Comparison of ENCODE assay signal across 8 mouse cellular contexts in the genomic region with DNA sequence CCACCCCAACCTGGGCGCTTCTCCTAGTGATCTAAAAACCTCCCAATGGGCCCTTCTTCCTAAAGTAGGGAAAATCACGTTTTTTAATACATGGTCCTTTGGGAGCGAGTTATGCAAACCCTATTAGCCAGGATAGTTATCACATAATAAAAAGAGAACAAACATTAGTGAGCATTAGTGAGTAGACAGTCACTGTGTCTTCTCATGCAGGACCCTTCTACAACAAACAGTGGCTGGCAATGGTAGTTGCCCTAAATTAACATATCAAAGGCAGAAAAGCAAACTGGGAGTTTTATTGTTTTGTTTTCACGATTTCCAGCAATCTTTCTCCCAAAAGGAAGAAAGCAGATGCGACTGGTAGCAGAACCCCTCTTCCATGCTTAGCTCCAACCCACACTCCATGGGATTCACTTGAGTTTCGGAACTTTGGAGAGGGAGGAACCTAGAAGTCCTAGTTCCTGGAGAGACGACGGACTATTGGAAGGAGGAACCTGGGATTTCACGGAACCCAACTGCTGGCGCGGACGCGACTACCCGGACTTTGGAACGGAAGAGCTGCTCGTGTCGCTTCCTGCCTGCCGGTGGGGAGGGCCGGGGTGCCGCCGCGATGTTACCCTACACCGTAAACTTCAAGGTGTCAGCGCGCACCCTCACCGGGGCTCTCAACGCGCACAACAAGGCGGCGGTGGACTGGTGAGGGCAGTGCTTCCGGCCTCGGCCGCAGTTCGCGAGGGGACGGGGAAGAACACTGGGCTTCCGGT. TPM values are rescaled to one million over a fixed set of nuclear protein-coding genes. Genes with fewer than 3 reads are reported as not detected.
A peak's percentile ranks its signal among the peaks of the same experiment; 100 is the strongest.
DNase-seq lines count a peak whose midpoint lies in the region; ATAC-seq and TF ChIP-seq lines count a peak whose summit lies in the region.

A gene (plus strand): TSS at position 493 of the 761 bp plus-strand sequence.

- H3K4me1 ChIP-seq in ES-E14 (ENCODE audit: control insufficient read depth in 2 of 2, insufficient read depth in 2 of 2, low read length in 2 of 2, poor library complexity in 1 of 2), result no peaks in the 10 kb centered on the region; a peak in 1 of 4 replicates
- H3K4me1 ChIP-seq in forebrain, embryonic 15.5 days, result peaks cover 15% of the 10 kb centered on the region
- peaks cover 3% of the 10 kb centered on the region; the same call in 1 of the 2 replicates for H3K4me1 ChIP-seq in lung, adult 2 months (ENCODE audit: control insufficient read depth, insufficient read depth, low read length)

- no peaks in the 10 kb centered on the region for H3K36me3 ChIP-seq in ES-E14 (ENCODE audit: control insufficient read depth, insufficient read depth, low read length, poor library complexity, severe bottlenecking)
- H3K36me3 ChIP-seq in forebrain, embryonic 15.5 days, result peaks cover 8% of the 10 kb centered on the region; the same call in 1 of the 2 replicates

- 3% methylated on average over 37 of the region's 37 CpGs for WGBS in forebrain, embryonic 15.5 days
- 4% methylated on average over 37 of the region's 37 CpGs for WGBS in lung, adult 2 months

- no peaks in the 10 kb centered on the region for H3K27me3 ChIP-seq in forebrain, embryonic 15.5 days

- intact Hi-C loops in heart, postnatal 25 days (cut with DNase I), result no loop called here

- H3K4me3 ChIP-seq in ES-E14 (ENCODE audit: insufficient read depth in 1 of 2, low read depth in 1 of 2, low read length in 2 of 2, poor library complexity in 1 of 2, severe bottlenecking in 1 of 2), result peak within 1 kb of the TSS; percentile 85 to 97
- peak within 1 kb of the TSS; percentile 94 for H3K4me3 ChIP-seq in forebrain, embryonic 15.5 days
- H3K4me3 ChIP-seq in lung, adult 2 months (replicated peaks; ENCODE audit: extremely low read depth, low read depth, low read length), result peak within 1 kb of the TSS; percentile 65

- peak; percentile 93 for ATAC-seq in forebrain, embryonic 15.5 days (replicated peaks)
- peak; percentile 68 for ATAC-seq in neutrophil, adult 5-6 weeks (ENCODE audit: extremely low read depth, insufficient number of reproducible peaks, low FRiP score, poor library complexity, severe bottlenecking)

- peak within 1 kb of the TSS; percentile 57; the same call in 1 of the 2 replicates for H3K27ac ChIP-seq in ES-E14 (ENCODE audit: insufficient read depth, low read depth, low read length, poor library complexity, severe bottlenecking)
- peak within 1 kb of the TSS; percentile 88 for H3K27ac ChIP-seq in forebrain, embryonic 15.5 days (replicated peaks)

- TF ChIP-seq POLR2A in lung, adult 2 months (IDR thresholded peaks at IDR 0.05; ENCODE audit: borderline replicate concordance, extremely low read depth, low read depth, low read length), result peak; percentile 76; the same call in 1 of the 2 replicates

- H3K9ac ChIP-seq in ES-E14 (ENCODE audit: insufficient read depth, low read depth, low read length, poor library complexity, severe bottlenecking), result peak within 1 kb of the TSS; percentile 97
- H3K9ac ChIP-seq in forebrain, embryonic 15.5 days (replicated peaks), result peak within 1 kb of the TSS; percentile 88

- H3K4me2 ChIP-seq in forebrain, embryonic 15.5 days (replicated peaks), result peak within 1 kb of the TSS; percentile 57

- in situ Hi-C loops in ES-E14 (cut with MboI; ENCODE audit: low sequenced_read_pairs in 2 of 2, unreplicated experiment in 2 of 2), result no loop called here

- no peaks in the 10 kb centered on the region for H3K9me3 ChIP-seq in ES-E14 (ENCODE audit: control insufficient read depth, insufficient read depth, low read depth, low read length)
- H3K9me3 ChIP-seq in forebrain, embryonic 15.5 days, result no peaks in the 10 kb centered on the region

- TF ChIP-seq CTCF in lung, adult 2 months (IDR thresholded peaks at IDR 0.05; ENCODE audit: insufficient read depth, low read length), result no peak

- peak; percentile 73 for DNase-seq in ES-E14 (ENCODE audit: low read depth, low spot score)
- peak; percentile 82 for DNase-seq in cerebellum, adult 11-12 months
- DNase-seq in heart, postnatal 25 days (ENCODE audit: low spot score), result peak; percentile 69
- DNase-seq in layer of hippocampus, adult 18-20 months (ENCODE audit: low spot score in 2 of 2), result peak; percentile 80 to 87
- peak; percentile 79 for DNase-seq in lung, adult 2 months
- DNase-seq in thymus, adult 18-20 months, result peak; percentile 63 to 70

TF ChIP-seq in ES-E14, 5 proteins besides CTCF, POLR2A, EP300 and RAD21:
- TF ChIP-seq MAFK (IDR thresholded peaks at IDR 0.05; ENCODE audit: insufficient read depth, low read depth, low read length) (no peak), ZNF384 (IDR thresholded peaks at IDR 0.05; ENCODE audit: low read depth, low read length) (no peak), HCFC1 (IDR thresholded peaks at IDR 0.05; ENCODE audit: borderline replicate concordance, insufficient read depth, low read length) (peak; percentile 76), ZC3H11A (IDR thresholded peaks at IDR 0.05; ENCODE audit: borderline replicate concordance, low read depth, low read length) (no peak), CHD2 (IDR thresholded peaks at IDR 0.05; ENCODE audit: low read depth, low read length) (no peak)

RNA-seq across cellular contexts. Expression of the gene that starts here (rescaled TPM):
- 24.0 and 25.5 TPM in 2 replicates for total RNA-seq in ES-E14 (2012; rRNA removed)
- 37.7 and 38.3 TPM in 2 replicates for polyA plus RNA-seq in forebrain, embryonic 15.5 days (2015; fragmentation: Nextera tagmentation; extraction: Ambion mirVana)
- 10 to 100 TPM; 20.8 to 23.2 TPM for total RNA-seq in heart, postnatal 25 days (2021)
- 10 to 100 TPM; 44.2 to 45.2 TPM for total RNA-seq in layer of hippocampus, adult 18-20 months (2021)
- polyA plus RNA-seq in lung, adult 2 months (2012; rRNA removed), result 16.1 and 28.1 TPM in 2 replicates
- total RNA-seq in neutrophil, adult 5-6 weeks (2017), result 21.6 and 24.3 TPM in 2 replicates

Comparison
In these comparisons a context has a peak if more than half of its experiments do, and no peak if none do; other contexts are left out.
1. Peak in every context shown above with its lines: DNase-seq, ATAC-seq, H3K4me3 ChIP-seq and H3K27ac ChIP-seq.